Mouse (Mus musculus) neural tube, embryonic 13.5 days (tissue): ENCODE results near the gene Bmpr1b. TPM values are rescaled to one million over a fixed set of nuclear protein-coding genes. Genes with fewer than 3 reads are reported as not detected.

Experiments used
- ATAC-seq: fragments of 200-750 bp; cut with Nextera tagmentation; 2 replicates; pipeline ENCODE4 v1.8.0; 2017; ENCODE audit warnings: low read depth, mild to moderate bottlenecking, moderate TSS enrichment, moderate library complexity
- H3K27ac ChIP-seq: fragments of 300-500 bp; sonication (generic); replicated peaks from 2 replicates; pipeline ENCODE4 v1.5.1; 2015; ENCODE audit warnings: moderate library complexity, mild to moderate bottlenecking, inconsistent platforms
- H3K27me3 ChIP-seq: fragments of 300-500 bp; sonication (generic); 2 replicates; pipeline ENCODE4 v1.6.1; 2015; ENCODE audit warnings: mild to moderate bottlenecking, inconsistent platforms
- H3K36me3 ChIP-seq: fragments of 300-500 bp; sonication (generic); 2 replicates; pipeline ENCODE4 v1.6.1; 2015; ENCODE audit warnings: mild to moderate bottlenecking, inconsistent platforms
- H3K4me1 ChIP-seq: fragments of 300-500 bp; sonication (generic); replicated peaks from 2 replicates; pipeline ENCODE4 v1.6.1; 2015; ENCODE audit warnings: inconsistent platforms
- H3K4me2 ChIP-seq: fragments of 300-500 bp; sonication (generic); 2 replicates; pipeline ENCODE4 v1.6.1; 2015; ENCODE audit warnings: inconsistent platforms, mild to moderate bottlenecking, moderate library complexity
- H3K4me3 ChIP-seq: fragments of 300-500 bp; sonication (generic); 2 replicates; pipeline ENCODE4 v1.5.1; 2015; ENCODE audit warnings: mild to moderate bottlenecking, inconsistent platforms
- H3K9ac ChIP-seq: fragments of 300-500 bp; sonication (generic); 2 replicates; pipeline ENCODE4 v1.6.1; 2015; ENCODE audit warnings: moderate library complexity, mild to moderate bottlenecking, inconsistent platforms
- H3K9me3 ChIP-seq: fragments of 300-500 bp; sonication (generic); 2 replicates; pipeline ENCODE4 v1.6.1; 2016; ENCODE audit warnings: inconsistent platforms
- WGBS: fragments of 180-500 bp; shearing (Covaris S2); methylation state at CpG from one replicate; pipeline ENCODE4 v1.1.7; 2015; 5-methylcytosine and 5-hydroxymethylcytosine counted together
- polyA plus RNA-seq: library from polyadenylated mRNA; unstranded; fragments of >200 nt; fragmentation: Nextera tagmentation; extraction: Ambion mirVana; gene quantifications from 2 replicates; pipeline ENCODE4 v1.2.1, GENCODE M21; 2015

Gene Bmpr1b
- polyA plus RNA-seq, 1 experiment from 2014 or later: 3.5 TPM

DNA sequence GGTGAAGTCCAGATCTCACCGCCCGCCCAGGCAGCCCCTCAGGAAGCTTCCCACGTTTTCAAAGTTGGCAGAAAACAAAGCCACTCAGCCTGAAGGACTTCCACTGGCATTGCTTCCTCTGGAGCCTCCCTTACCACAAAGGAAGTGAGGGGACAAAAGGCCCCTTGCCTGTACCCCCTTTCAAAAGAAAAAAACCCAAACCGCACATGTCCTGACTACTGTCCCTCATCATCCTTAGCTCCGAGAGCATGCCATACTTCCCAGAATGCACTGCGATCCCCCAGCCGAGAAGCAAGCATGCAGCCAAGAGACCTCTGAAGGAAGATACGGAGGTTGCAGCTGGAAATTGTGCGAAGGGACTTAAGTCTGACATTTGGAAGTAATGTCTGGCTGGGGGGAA lies 4.2 kb downstream of the Bmpr1b start:
- H3K27me3 ChIP-seq: peaks cover 7% of the 10 kb centered on the region; the same call in 1 of the 2 replicates
- ATAC-seq: no peak
- WGBS: 63% methylated on average over 9 of the region's 9 CpGs
- no peak overlapping the region for H3K27ac ChIP-seq
- no peak overlapping the region for H3K4me2 ChIP-seq
- H3K36me3 ChIP-seq: no peaks in the 10 kb centered on the region
- H3K9ac ChIP-seq: no peak overlapping the region
- H3K9me3 ChIP-seq: no peaks in the 10 kb centered on the region
- H3K4me1 ChIP-seq: peaks cover 18% of the 10 kb centered on the region
- no peak overlapping the region for H3K4me3 ChIP-seq

DNA sequence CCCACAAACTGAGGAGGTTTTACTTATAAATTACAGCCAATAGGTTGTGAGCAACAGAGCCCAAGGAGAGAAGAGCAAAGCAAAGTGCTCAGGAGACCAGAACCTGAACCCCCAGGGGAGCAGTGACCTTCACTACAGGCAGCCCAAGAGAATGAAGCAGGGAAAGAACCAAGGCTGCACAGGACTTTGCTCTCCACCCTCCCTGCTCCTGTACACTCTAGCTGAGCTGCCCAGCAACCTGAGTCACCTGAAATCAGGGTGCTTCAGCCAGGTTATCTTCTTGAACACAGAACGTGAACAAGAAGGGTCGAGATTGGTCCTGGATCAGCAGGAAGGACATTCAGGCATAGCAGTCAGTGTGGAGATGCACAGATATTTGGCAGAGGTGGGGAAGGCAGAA lies 5.3 kb downstream of the Bmpr1b start:
- no peak overlapping the region for H3K4me2 ChIP-seq
- no peaks in the 10 kb centered on the region for H3K36me3 ChIP-seq
- no peak overlapping the region for H3K27ac ChIP-seq
- H3K9me3 ChIP-seq: no peaks in the 10 kb centered on the region
- WGBS: 92% methylated on average over 2 of the region's 2 CpGs
- no peak overlapping the region for H3K9ac ChIP-seq
- no peaks in the 10 kb centered on the region for H3K27me3 ChIP-seq
- no peak for ATAC-seq
- peaks cover 11% of the 10 kb centered on the region for H3K4me1 ChIP-seq
- H3K4me3 ChIP-seq: no peak overlapping the region

DNA sequence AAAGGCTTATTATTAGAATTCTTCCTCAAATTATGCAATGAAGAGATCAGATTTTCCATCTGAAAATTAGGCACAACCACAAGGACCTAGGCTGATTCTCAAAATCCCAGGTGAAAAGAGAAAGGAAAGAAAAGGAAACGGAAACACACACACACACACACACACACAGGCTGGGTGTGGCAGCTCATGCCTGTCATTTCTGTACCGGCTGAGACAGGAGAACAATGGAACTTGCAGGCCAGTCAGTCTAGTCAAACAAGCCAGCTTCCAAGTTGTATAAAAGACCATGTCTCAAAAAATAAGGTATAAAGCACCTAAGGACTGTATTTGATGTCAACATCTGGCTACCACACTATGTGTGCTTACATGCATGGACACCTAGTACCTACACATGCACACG lies 7.8 kb downstream of the Bmpr1b start:
- Histone ChIP-seq H3K9ac (no peak overlapping the region), H3K4me1 (peaks cover 7% of the 10 kb centered on the region; the same call in 1 of the 2 replicates), H3K27ac (no peak overlapping the region), H3K36me3 (no peaks in the 10 kb centered on the region), H3K9me3 (no peaks in the 10 kb centered on the region), H3K4me3 (no peak overlapping the region), H3K27me3 (no peaks in the 10 kb centered on the region), H3K4me2 (no peak overlapping the region)
- 82% methylated on average over 3 of the region's 3 CpGs for WGBS
- ATAC-seq: no peak

DNA sequence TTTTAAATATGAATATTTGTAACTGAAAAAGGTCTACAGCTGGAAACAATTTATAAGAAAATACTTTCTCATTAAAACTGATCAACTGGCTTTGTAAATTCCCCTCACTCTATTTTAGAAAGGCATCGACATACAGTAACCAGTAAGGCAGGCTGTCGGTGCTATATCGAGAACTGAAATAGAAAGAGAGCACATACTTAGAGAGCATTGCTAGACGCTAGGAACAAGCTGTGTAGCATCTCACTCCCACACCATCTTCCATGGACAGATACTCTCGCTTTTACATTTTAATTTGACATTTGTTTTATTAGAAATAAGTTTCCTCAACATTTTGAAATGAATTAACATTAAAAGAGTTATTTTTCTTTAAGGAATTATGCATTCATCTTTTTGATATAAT lies 17.2 kb downstream of the Bmpr1b start:
- WGBS: 93% methylated on average over 5 of the region's 5 CpGs
- ATAC-seq: no peak
- H3K9ac ChIP-seq: no peak overlapping the region
- H3K36me3 ChIP-seq: no peaks in the 10 kb centered on the region
- no peaks in the 10 kb centered on the region for H3K27me3 ChIP-seq
- H3K27ac ChIP-seq: no peak overlapping the region
- no peak overlapping the region for H3K4me2 ChIP-seq
- H3K9me3 ChIP-seq: no peaks in the 10 kb centered on the region
- H3K4me3 ChIP-seq: no peak overlapping the region
- no peaks in the 10 kb centered on the region for H3K4me1 ChIP-seq

DNA sequence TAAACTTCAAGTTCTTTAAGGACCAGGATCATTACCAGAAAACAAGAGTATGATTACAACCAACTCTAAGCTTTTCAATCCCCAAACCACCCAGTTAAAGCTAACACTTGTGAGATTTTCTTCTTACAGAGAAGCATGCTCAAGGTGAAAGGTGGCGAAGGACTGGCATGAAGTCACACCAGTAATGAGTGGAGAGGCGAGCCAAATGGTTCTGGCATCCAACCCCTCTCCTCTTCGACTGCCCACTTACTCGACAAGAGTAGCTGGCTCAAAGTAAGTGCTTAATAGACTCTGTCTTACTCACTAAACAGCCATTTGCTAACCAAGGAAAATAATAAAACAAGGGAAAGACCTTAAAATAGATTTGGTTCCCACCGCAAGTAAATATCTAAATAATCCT lies 30.4 kb downstream of the Bmpr1b start:
- no peak for ATAC-seq
- WGBS: 90% methylated on average over 5 of the region's 5 CpGs
- no peak overlapping the region for H3K27ac ChIP-seq

DNA sequence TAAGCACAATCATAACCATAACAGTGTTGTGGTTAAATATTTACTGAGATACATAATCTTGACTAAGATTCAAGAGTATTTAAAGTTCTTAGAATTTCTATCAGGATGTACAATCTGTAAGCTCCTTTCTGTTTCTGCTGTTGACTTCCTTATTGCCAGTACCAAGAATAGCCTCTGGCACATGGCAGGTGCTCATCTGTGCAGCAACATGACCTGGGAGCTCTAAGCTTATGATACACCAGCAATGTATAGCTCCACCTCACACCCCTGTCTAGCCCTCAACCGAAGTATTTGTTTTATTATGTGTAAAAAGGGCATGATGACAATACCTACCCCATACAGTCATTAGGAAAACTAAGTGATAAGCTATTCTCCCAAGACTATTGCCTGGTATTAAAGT lies 42.8 kb downstream of the Bmpr1b start:
- Histone ChIP-seq H3K4me1 (peaks cover 16% of the 10 kb centered on the region), H3K27ac (no peak overlapping the region), H3K4me2 (no peak overlapping the region), H3K9ac (no peak overlapping the region), H3K4me3 (no peak overlapping the region), H3K9me3 (no peaks in the 10 kb centered on the region), H3K36me3 (no peaks in the 10 kb centered on the region), H3K27me3 (no peaks in the 10 kb centered on the region)
- 91% methylated on average over 1 of the region's 1 CpGs for WGBS
- no peak for ATAC-seq

More for the DNA sequence above, 30.4 kb downstream of the Bmpr1b start:
- no peak overlapping the region for H3K9ac ChIP-seq
- H3K36me3 ChIP-seq: no peaks in the 10 kb centered on the region
- no peaks in the 10 kb centered on the region for H3K27me3 ChIP-seq
- H3K9me3 ChIP-seq: no peaks in the 10 kb centered on the region
- no peak overlapping the region for H3K4me2 ChIP-seq
- no peaks in the 10 kb centered on the region for H3K4me1 ChIP-seq
- H3K4me3 ChIP-seq: no peak overlapping the region

DNA sequence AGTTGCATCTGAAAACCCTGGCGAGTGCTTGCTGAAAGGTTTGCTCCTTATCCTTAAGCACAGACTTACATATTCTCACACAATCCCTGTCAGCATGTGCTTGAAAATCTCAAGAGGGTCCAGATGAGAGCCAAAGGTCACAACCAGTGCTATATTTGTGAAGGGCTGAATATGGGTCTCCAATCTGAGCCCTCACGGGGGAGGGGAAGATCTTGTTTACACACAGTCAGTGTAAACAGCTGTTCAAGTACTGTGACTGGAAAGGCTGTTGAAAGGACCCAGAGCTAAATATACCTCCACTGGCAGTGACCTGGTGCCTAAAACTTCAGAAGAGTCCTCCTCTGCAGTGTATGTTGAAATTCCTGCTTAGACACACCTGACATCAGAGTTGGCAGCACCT lies 43.7 kb downstream of the Bmpr1b start:
- no peak overlapping the region for H3K4me3 ChIP-seq
- peaks cover 16% of the 10 kb centered on the region for H3K4me1 ChIP-seq
- 76% methylated on average over 2 of the region's 2 CpGs for WGBS
- no peaks in the 10 kb centered on the region for H3K27me3 ChIP-seq
- no peak overlapping the region for H3K27ac ChIP-seq
- no peaks in the 10 kb centered on the region for H3K9me3 ChIP-seq
- H3K4me2 ChIP-seq: no peak overlapping the region
- no peak for ATAC-seq
- no peak overlapping the region for H3K9ac ChIP-seq
- no peaks in the 10 kb centered on the region for H3K36me3 ChIP-seq

DNA sequence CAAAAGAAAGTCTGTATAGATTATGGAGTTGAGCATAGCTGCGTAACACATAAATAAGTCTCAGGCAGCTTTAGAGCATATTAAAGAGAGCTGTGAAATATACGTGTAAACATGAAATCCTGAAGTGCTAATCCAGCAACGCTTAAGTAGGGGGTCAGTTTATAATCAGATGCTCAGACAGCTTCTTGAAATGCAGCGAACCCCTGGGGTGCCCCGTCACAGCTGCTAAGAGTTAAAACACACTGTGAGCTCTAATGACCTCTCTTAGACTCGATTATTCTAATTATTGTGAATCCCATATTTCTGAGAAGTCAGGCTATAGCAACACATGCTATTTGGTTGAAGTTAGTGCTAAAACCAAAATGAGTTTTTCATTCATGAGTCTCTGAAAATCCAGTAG lies 45.0 kb downstream of the Bmpr1b start:
- Histone ChIP-seq H3K36me3 (no peaks in the 10 kb centered on the region), H3K9ac (no peak overlapping the region), H3K9me3 (no peaks in the 10 kb centered on the region), H3K27ac (no peak overlapping the region), H3K27me3 (no peaks in the 10 kb centered on the region), H3K4me2 (no peak overlapping the region), H3K4me3 (no peak overlapping the region), H3K4me1 (peaks cover 16% of the 10 kb centered on the region)
- 49% methylated on average over 6 of the region's 6 CpGs for WGBS
- no peak for ATAC-seq

DNA sequence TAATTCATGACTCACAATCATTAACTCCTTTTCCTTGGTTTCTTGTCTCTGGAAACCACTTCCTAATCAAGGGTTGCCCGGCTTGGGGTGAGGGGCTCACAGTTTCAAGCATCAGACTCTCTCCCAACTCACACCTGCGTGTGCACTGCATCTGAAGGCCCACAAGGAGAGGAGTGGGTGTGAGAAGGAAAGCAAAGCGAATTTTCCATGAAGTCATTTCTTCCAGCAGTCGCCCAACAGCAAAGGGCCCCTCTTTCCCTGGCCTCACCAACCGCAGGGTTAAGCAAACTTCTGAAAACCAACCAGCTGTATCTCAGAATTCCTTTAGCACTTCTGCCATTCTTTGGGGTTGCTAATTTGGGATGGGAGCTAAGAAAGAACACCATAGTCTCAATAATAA lies 46.8 kb downstream of the Bmpr1b start:
- H3K4me3 ChIP-seq: no peak overlapping the region
- ATAC-seq: no peak
- H3K9ac ChIP-seq: no peak overlapping the region
- H3K27me3 ChIP-seq: no peaks in the 10 kb centered on the region
- no peak overlapping the region for H3K27ac ChIP-seq
- no peaks in the 10 kb centered on the region for H3K36me3 ChIP-seq
- no peaks in the 10 kb centered on the region for H3K9me3 ChIP-seq
- H3K4me1 ChIP-seq: peaks cover 16% of the 10 kb centered on the region
- 83% methylated on average over 5 of the region's 5 CpGs for WGBS
- no peak overlapping the region for H3K4me2 ChIP-seq

DNA sequence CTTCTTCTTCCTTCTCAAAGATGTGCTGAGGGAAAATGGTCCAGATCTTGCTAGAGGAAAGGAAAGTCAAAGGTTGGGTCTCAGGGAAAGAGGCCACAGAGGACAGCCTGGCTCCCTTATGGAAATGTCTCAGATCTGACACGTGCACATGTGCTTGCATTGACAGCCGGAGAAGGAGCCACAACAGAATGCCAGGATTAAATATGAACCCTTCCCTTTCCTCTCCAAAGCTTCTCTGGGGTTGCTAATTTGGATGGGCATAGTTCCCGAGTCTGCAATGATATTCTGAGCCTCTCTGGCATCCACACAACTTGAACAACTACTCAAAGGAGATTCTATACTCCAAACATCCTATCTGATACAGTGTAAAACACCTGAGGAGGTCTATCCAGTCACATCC lies 48.4 kb downstream of the Bmpr1b start:
- whole genome bisulfite sequencing: 78% methylated on average over 3 of the region's 3 CpGs
- ATAC-seq: no peak

DNA sequence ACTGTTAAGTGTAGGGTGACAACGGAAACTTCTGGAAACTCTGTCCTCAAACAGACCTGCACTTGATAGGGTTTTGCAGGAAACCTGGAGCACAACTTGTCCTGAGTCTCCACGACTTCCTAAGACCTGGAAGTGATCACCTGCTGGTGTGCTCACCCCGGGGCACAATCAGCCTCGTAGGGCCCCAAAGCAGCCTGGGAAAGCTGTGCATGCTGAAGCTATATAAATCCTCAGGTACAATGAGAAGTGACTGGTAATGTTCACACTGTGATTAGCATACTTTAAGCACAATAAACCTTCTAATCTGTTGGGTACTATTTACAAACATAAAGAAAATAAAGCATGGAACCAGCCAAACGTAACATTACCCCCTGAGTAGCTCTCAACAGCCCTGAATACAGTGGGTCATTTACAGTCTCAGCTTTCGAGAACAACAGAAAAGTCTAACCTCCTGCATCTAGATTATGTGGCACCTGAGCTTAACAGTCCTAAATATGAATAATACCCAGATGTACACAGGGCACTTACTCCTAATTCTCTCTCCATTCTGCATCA lies 54.4 kb downstream of the Bmpr1b start:
- Histone ChIP-seq H3K9me3 (no peaks in the 10 kb centered on the region), H3K4me2 (no peak overlapping the region), H3K27ac (no peak overlapping the region), H3K36me3 (no peaks in the 10 kb centered on the region), H3K4me3 (no peak overlapping the region), H3K9ac (no peak overlapping the region), H3K27me3 (no peaks in the 10 kb centered on the region), H3K4me1 (peaks cover 16% of the 10 kb centered on the region)
- no peak for ATAC-seq
- WGBS: 25% methylated on average over 6 of the region's 6 CpGs

More for the DNA sequence above, 48.4 kb downstream of the Bmpr1b start:
- Histone ChIP-seq H3K36me3 (no peaks in the 10 kb centered on the region), H3K9me3 (no peaks in the 10 kb centered on the region), H3K4me3 (no peak overlapping the region), H3K27ac (no peak overlapping the region), H3K27me3 (no peaks in the 10 kb centered on the region), H3K9ac (no peak overlapping the region), H3K4me1 (peaks cover 16% of the 10 kb centered on the region), H3K4me2 (no peak overlapping the region)

DNA sequence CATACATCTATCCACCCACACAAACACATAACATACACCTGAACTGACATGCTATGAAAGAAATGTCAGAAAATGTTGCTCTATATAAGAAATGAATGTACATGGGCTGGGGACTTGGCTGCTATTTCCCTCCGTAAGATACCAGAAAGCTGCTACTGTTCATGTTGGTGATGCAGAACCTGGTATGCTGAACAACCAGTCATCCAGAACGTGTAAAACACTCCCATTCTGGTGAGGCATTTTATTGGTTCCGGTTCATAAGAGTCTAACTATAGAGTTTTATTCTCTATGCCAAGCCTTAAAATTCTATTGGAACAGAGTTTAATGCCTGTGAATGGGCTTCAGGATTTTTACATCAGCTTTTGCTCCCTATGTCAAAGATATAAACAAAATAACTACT lies 55.0 kb downstream of the Bmpr1b start:
- Histone ChIP-seq H3K9ac (no peak overlapping the region), H3K4me3 (no peak overlapping the region), H3K27ac (no peak overlapping the region), H3K27me3 (no peaks in the 10 kb centered on the region), H3K4me1 (peaks cover 16% of the 10 kb centered on the region), H3K36me3 (no peaks in the 10 kb centered on the region), H3K4me2 (no peak overlapping the region), H3K9me3 (no peaks in the 10 kb centered on the region)
- WGBS: 47% methylated on average over 3 of the region's 3 CpGs
- no peak for ATAC-seq

DNA sequence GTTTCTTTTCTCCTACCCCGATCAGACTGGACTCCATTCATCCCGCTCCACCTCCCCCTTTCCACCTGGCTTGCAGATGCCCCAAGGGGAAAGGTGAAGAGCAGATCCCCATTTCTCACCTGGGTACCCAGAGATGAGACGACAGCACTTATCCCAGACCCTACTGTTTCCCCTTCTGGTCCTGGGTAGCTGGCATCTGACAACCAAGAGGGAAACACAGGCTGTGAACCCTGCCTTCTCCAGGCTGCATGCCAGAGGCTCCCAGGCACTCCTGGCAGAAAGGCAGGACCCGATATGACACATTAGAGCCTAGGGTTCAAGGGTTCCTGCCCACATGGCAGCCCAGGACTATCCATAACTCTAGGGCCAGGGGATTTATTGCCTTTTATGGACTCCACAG lies 56.0 kb downstream of the Bmpr1b start:
- no peak for ATAC-seq
- peaks cover 16% of the 10 kb centered on the region for H3K4me1 ChIP-seq
- no peaks in the 10 kb centered on the region for H3K36me3 ChIP-seq
- 86% methylated on average over 4 of the region's 4 CpGs for WGBS
- no peak overlapping the region for H3K4me3 ChIP-seq
- H3K9me3 ChIP-seq: no peaks in the 10 kb centered on the region
- no peak overlapping the region for H3K9ac ChIP-seq
- H3K27ac ChIP-seq: no peak overlapping the region
- H3K4me2 ChIP-seq: no peak overlapping the region
- H3K27me3 ChIP-seq: no peaks in the 10 kb centered on the region
